Mouse (Mus musculus) midbrain, embryonic 12.5 days (tissue): ENCODE results near the gene Mdp1. TPM values are rescaled to one million over a fixed set of nuclear protein-coding genes. Genes with fewer than 3 reads are reported as not detected.

ENCODE experiments used
- ATAC-seq: fragments of 200-750 bp; cut with Nextera tagmentation; 2 replicates; pipeline ENCODE4 v1.8.0; 2017; ENCODE audit warnings: low read depth, moderate TSS enrichment, moderate library complexity; ENCODE audit not compliant: low FRiP score
- H3K27ac ChIP-seq: fragments of 300-500 bp; sonication (generic); replicated peaks from 2 replicates; pipeline ENCODE4 v1.5.1; 2016; ENCODE audit warnings: mild to moderate bottlenecking
- H3K27me3 ChIP-seq: fragments of 300-500 bp; sonication (generic); 2 replicates; pipeline ENCODE4 v1.6.1; 2016; ENCODE audit warnings: mild to moderate bottlenecking
- H3K36me3 ChIP-seq: fragments of 300-500 bp; sonication (generic); 2 replicates; pipeline ENCODE4 v1.6.1; 2016
- H3K4me1 ChIP-seq: fragments of 300-500 bp; sonication (generic); 2 replicates; pipeline ENCODE4 v1.6.1; 2016
- H3K4me2 ChIP-seq: fragments of 300-500 bp; sonication (generic); replicated peaks from 2 replicates; pipeline ENCODE4 v1.6.1; 2016; ENCODE audit warnings: mild to moderate bottlenecking, moderate library complexity
- H3K4me3 ChIP-seq: fragments of 300-500 bp; sonication (generic); 2 replicates; pipeline ENCODE4 v1.5.1; 2016; ENCODE audit warnings: mild to moderate bottlenecking
- H3K9ac ChIP-seq: fragments of 300-500 bp; sonication (generic); replicated peaks from 2 replicates; pipeline ENCODE4 v1.6.1; 2016; ENCODE audit warnings: mild to moderate bottlenecking, moderate library complexity
- H3K9me3 ChIP-seq: fragments of 300-500 bp; sonication (generic); 2 replicates; pipeline ENCODE4 v1.6.1; 2016; ENCODE audit warnings: mild to moderate bottlenecking
- WGBS: fragments of 180-500 bp; shearing (Covaris S2); methylation state at CpG from one replicate; pipeline ENCODE4 v1.1.7; 2016; 5-methylcytosine and 5-hydroxymethylcytosine counted together
- polyA plus RNA-seq: library from polyadenylated mRNA; unstranded; fragments of >200 nt; fragmentation: Nextera tagmentation; extraction: Ambion mirVana; gene quantifications from 2 replicates; pipeline ENCODE4 v1.2.1, GENCODE M21; 2016

Gene Mdp1
- 63.8 and 67.2 TPM in 2 replicates for polyA plus RNA-seq

- Histone ChIP-seq H3K9me3 (no peaks in the 10 kb centered on the region), H3K27ac (peak within 1 kb of the TSS; percentile 65), H3K27me3 (no peaks in the 10 kb centered on the region), H3K4me3 (peak within 1 kb of the TSS; percentile 75), H3K4me2 (peak within 1 kb of the TSS; percentile 58), H3K4me1 (0 out of 2 replicates have a peak, but pooled peaks cover 3% of the 10 kb centered on the region), H3K9ac (peak within 1 kb of the TSS; percentile 68), H3K36me3 (peaks cover 39% of the 10 kb centered on the region)
- WGBS, result under 1% methylated on average over 39 of the region's 39 CpGs
- ATAC-seq, result peak; percentile 92
Observed at GRCm38 (mm10) chr14:55659960-55660573, at the start of gene Mdp1. TSS of gene Mdp1 (minus strand) at chr14:55660508.

DNA sequence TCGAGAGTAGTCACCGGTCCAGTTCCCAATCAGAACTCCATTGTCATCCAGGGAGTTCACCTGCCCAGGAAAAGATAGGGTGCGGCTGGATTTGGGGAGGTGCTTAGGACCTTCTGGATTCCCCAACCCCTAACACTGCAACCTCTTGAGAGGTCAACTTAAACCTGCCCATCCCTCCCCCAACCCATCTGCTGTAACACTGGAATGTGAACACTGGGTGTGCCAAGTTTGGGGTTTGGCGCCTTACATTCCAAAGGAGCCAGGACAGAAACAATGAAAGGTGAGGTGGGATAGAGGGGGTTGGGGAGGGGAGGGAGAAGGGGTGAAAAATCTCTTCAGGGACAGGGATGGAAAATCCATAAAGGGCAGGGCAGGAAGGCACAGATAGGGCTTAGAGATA is 49.2 kb upstream of the Mdp1 start:
- peaks cover 3% of the 10 kb centered on the region; the same call in 1 of the 2 replicates for H3K4me1 ChIP-seq
- H3K36me3 ChIP-seq, result no peaks in the 10 kb centered on the region
- no peak overlapping the region for H3K9ac ChIP-seq
- ATAC-seq, result no peak
- H3K27me3 ChIP-seq, result peaks cover 26% of the 10 kb centered on the region
- no peaks in the 10 kb centered on the region for H3K9me3 ChIP-seq
- H3K4me3 ChIP-seq, result no peak overlapping the region
- H3K27ac ChIP-seq, result no peak overlapping the region
- WGBS, result 90% methylated on average over 4 of the region's 4 CpGs
- no peak overlapping the region for H3K4me2 ChIP-seq

GRCm38 (mm10) chr14:55707397-55707796 is 47.1 kb upstream of the Mdp1 start:
- 83% methylated on average over 5 of the region's 5 CpGs for WGBS
- no peaks in the 10 kb centered on the region for H3K4me1 ChIP-seq
- ATAC-seq, result no peak

GRCm38 (mm10) chr14:55706051-55706600 is 45.8 kb upstream of the Mdp1 start:
- Histone ChIP-seq H3K27me3 (no peaks in the 10 kb centered on the region; the same call in 1 of the 2 replicates), H3K9ac (no peak overlapping the region), H3K4me2 (no peak overlapping the region), H3K9me3 (no peaks in the 10 kb centered on the region), H3K4me1 (no peaks in the 10 kb centered on the region), H3K27ac (no peak overlapping the region), H3K36me3 (no peaks in the 10 kb centered on the region), H3K4me3 (no peak overlapping the region)
- ATAC-seq, result no peak
- 94% methylated on average over 8 of the region's 8 CpGs for WGBS

More at GRCm38 (mm10) chr14:55707397-55707796, 47.1 kb upstream of the Mdp1 start:
- Histone ChIP-seq H3K9ac (no peak overlapping the region), H3K4me2 (no peak overlapping the region), H3K27ac (no peak overlapping the region), H3K9me3 (no peaks in the 10 kb centered on the region), H3K4me3 (no peak overlapping the region), H3K36me3 (no peaks in the 10 kb centered on the region), H3K27me3 (peaks cover 8% of the 10 kb centered on the region)

DNA sequence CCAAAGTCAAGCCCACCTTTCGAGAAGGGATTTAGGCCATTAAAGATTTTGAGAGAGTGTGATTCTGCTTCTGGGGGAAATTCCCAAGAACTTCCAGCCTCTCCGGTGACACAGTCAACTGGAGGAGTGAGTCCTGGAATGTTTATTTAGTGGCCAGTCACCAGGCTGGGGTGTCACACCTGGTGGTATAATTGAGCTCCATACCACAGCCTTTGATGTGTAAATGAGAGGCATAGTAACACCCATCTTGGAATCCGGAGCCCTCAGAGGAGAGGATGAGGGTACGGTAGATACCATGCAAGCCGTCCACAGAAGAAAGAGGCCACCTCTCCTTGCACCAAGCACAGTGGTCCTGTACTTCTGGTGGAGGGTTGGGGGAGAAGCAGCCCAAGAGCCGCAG is 42.5 kb upstream of the Mdp1 start:
- no peak overlapping the region for H3K4me3 ChIP-seq
- no peak overlapping the region for H3K9ac ChIP-seq
- peaks cover 4% of the 10 kb centered on the region; the same call in 1 of the 2 replicates for H3K27me3 ChIP-seq
- no peak for ATAC-seq
- H3K4me2 ChIP-seq, result no peak overlapping the region
- H3K4me1 ChIP-seq, result no peaks in the 10 kb centered on the region
- WGBS, result 70% methylated on average over 6 of the region's 6 CpGs
- H3K9me3 ChIP-seq, result no peaks in the 10 kb centered on the region
- no peak overlapping the region for H3K27ac ChIP-seq
- no peaks in the 10 kb centered on the region for H3K36me3 ChIP-seq

DNA sequence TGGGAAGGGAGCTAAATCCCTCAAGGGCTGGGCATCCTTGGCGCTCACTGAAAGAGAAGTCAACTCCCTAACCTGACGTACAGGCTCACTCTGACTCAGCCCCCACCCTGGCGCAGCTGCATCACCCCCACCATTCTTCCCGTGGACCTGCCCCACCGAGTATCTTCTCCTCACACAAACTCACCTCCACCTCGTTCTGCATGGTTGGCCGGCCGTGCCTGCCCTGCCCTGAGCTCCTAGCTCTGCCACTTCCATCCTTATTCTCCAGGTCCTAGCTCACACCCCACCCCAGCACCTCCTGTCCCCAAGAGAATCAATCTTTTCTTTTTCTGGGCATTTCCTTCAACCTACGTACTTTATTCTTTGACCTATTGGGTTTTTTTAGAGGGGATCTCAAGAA is 40.8 kb upstream of the Mdp1 start:
- Histone ChIP-seq H3K36me3 (no peaks in the 10 kb centered on the region), H3K9me3 (no peaks in the 10 kb centered on the region), H3K27me3 (peaks cover 4% of the 10 kb centered on the region; the same call in 1 of the 2 replicates), H3K4me1 (no peaks in the 10 kb centered on the region), H3K9ac (no peak overlapping the region), H3K4me3 (no peak overlapping the region), H3K27ac (no peak overlapping the region), H3K4me2 (no peak overlapping the region)
- WGBS, result 56% methylated on average over 9 of the region's 9 CpGs
- no peak for ATAC-seq

- Histone ChIP-seq H3K4me1 (no peaks in the 10 kb centered on the region), H3K27ac (no peak overlapping the region), H3K4me3 (no peak overlapping the region), H3K9ac (no peak overlapping the region), H3K9me3 (no peaks in the 10 kb centered on the region), H3K27me3 (0 out of 2 replicates have a peak, but pooled peaks cover 4% of the 10 kb centered on the region), H3K4me2 (no peak overlapping the region), H3K36me3 (no peaks in the 10 kb centered on the region)
- WGBS, result 83% methylated on average over 4 of the region's 4 CpGs
- ATAC-seq, result no peak
Observed at GRCm38 (mm10) chr14:55697226-55697625, 36.9 kb upstream of the Mdp1 start.

GRCm38 (mm10) chr14:55689433-55689832 is 29.1 kb upstream of the Mdp1 start:
- no peak for ATAC-seq
- 0 out of 2 replicates have a peak, but pooled peaks cover 3% of the 10 kb centered on the region for H3K27me3 ChIP-seq
- whole genome bisulfite sequencing, result 80% methylated on average over 10 of the region's 10 CpGs

DNA sequence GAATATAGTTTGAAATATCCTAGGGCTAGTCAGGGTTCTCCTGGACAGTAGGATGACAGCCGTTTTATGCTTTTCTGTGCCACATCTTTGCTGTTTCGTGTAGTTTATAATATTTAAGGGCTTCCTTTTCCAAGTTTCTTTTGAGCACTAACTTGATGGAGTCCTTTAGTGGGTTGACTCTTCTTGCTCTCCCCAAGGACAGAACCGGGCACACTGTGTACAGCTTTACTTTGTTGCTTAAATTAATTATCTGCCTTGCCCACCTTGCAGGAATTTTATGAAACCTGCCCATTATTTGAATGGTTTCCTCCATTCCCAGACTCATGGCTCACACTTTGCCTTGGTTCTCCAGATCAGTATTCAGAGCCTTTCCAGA is 21.8 kb upstream of the Mdp1 start:
- Histone ChIP-seq H3K9ac (peak overlapping the region; percentile 73; the same call in 1 of the 2 replicates), H3K27ac (peak overlapping the region; percentile 56; the same call in 1 of the 2 replicates)
- ATAC-seq, result peak; percentile 60; the same call in 1 of the 2 replicates

More at GRCm38 (mm10) chr14:55689433-55689832, 29.1 kb upstream of the Mdp1 start:
- no peak overlapping the region for H3K4me2 ChIP-seq
- no peaks in the 10 kb centered on the region for H3K4me1 ChIP-seq
- H3K27ac ChIP-seq, result no peak overlapping the region
- no peak overlapping the region for H3K9ac ChIP-seq
- no peak overlapping the region for H3K4me3 ChIP-seq
- H3K9me3 ChIP-seq, result no peaks in the 10 kb centered on the region
- no peaks in the 10 kb centered on the region for H3K36me3 ChIP-seq

DNA sequence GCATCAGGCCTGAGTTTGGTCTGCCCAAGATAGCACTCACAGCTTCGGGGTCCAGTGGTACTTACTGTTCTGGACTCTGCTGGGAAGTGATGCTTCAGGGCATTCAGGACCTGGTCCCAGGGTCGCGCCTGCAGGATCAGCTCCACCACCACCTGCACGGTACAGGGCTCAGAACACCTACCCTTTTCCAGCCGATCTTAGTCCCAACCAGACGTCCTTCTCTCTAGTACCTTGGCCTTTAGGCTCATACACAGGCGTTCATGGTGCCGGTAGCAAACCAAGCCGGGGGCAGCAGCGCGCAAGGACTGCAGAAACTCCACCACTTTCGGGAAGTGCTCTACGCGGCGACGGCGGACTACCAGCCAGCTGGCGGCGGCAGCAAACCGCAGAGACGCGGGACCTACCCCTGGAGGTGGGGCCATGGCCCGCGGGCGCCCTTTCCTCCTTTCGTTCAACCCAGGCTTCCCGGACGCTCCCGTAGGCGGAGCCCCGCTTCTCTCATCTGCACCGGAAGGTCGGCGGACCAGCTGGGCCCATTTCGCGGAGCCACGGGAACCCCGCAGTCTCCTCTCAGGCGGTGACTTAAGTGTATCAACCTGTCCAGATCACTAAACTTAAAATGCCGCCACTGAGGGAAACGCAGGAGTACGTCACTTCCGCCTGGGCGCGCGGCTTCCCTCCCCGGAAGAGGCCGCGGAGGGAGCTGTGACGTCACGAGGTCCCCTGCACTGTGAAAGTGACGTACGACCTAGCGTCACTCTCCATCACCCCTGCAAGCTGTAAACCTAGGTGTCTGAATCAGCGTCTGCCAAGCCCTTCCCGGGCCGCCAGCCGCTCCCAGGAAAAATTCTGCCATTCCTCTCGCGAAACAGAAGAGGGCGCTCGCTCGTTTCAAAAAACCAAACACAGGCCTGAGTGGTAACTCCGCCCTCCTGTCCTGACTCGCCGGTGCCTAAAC is 21.1 kb upstream of the Mdp1 start, which contains the start of gene Tinf2:
TSS of gene Tinf2 (minus strand) at position 661 of the 958 bp plus-strand sequence.
- Histone ChIP-seq H3K9ac (peak within 1 kb of the TSS; percentile 73), H3K9me3 (no peaks in the 10 kb centered on the region), H3K4me1 (peaks cover 11% of the 10 kb centered on the region), H3K4me2 (peak within 1 kb of the TSS; percentile 75), H3K4me3 (peak within 1 kb of the TSS; percentile 72), H3K27ac (peak within 1 kb of the TSS; percentile 56; the same call in 1 of the 2 replicates), H3K27me3 (no peaks in the 10 kb centered on the region), H3K36me3 (peaks cover 36% of the 10 kb centered on the region)
- ATAC-seq, result peak; percentile 98
- under 1% methylated on average over 65 of the region's 66 CpGs for WGBS

More for the DNA sequence above, 21.8 kb upstream of the Mdp1 start:
- WGBS, result 16% methylated on average over 3 of the region's 3 CpGs
- H3K4me2 ChIP-seq, result peak overlapping the region; percentile 75
- H3K36me3 ChIP-seq, result peaks cover 29% of the 10 kb centered on the region
- no peaks in the 10 kb centered on the region for H3K27me3 ChIP-seq
- peaks cover 11% of the 10 kb centered on the region for H3K4me1 ChIP-seq
- H3K4me3 ChIP-seq, result peak overlapping the region; percentile 72
- no peaks in the 10 kb centered on the region for H3K9me3 ChIP-seq

DNA sequence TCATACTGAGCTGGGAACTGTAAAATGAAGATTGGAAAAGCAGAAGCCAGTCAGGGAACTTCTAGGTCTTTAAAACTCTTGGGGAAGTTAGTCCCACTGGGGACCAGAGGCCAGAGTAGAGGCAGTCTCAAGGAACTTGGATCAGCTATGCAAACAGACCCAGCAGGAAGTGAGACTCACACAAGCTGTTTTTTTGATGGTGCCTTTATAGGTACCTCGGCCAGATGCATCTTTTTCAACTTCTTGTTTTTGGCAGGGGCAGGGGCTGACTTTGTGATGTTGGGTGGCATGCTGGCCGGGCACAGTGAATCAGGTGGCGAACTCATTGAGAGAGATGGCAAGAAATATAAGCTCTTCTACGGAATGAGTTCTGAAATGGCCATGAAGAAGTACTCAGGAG is 17.3 kb upstream of the Mdp1 start:
- Histone ChIP-seq H3K27ac (no peak overlapping the region), H3K4me1 (peaks cover 15% of the 10 kb centered on the region), H3K36me3 (peaks cover 43% of the 10 kb centered on the region), H3K9me3 (no peaks in the 10 kb centered on the region), H3K9ac (no peak overlapping the region), H3K27me3 (no peaks in the 10 kb centered on the region), H3K4me2 (no peak overlapping the region), H3K4me3 (no peak overlapping the region)
- 89% methylated on average over 4 of the region's 4 CpGs for WGBS
- no peak for ATAC-seq
